Mouse (Mus musculus) kidney, embryonic 14.5 days (tissue): ENCODE data around the gene Jpt1. TPM values are rescaled to one million over a fixed set of nuclear protein-coding genes. Genes with fewer than 3 reads are reported as not detected.

Experiments
- ATAC-seq: fragments of 200-750 bp; cut with Nextera tagmentation; 2 replicates; pipeline ENCODE4 v1.8.0; 2017; ENCODE audit warnings: moderate number of reproducible peaks, mild to moderate bottlenecking, moderate TSS enrichment, moderate library complexity; ENCODE audit not compliant: low FRiP score, low TSS enrichment
- H3K27ac ChIP-seq: fragments of 300-500 bp; sonication (generic); 2 replicates; pipeline ENCODE4 v1.5.1; 2014; ENCODE audit warnings: low read depth, mild to moderate bottlenecking, low read length, moderate library complexity, mixed read lengths
- H3K27me3 ChIP-seq: fragments of 300-500 bp; sonication (generic); 2 replicates; pipeline ENCODE4 v1.6.1; 2014; ENCODE audit warnings: mild to moderate bottlenecking, low read length; ENCODE audit not compliant: control insufficient read depth, insufficient read depth
- H3K36me3 ChIP-seq: fragments of 300-500 bp; sonication (generic); 2 replicates; pipeline ENCODE4 v1.6.1; 2014; ENCODE audit warnings: low read length, mixed read lengths; ENCODE audit not compliant: control insufficient read depth, insufficient read depth
- H3K4me1 ChIP-seq: fragments of 300-500 bp; sonication (generic); 2 replicates; pipeline ENCODE4 v1.6.1; 2014; ENCODE audit warnings: low read length, mixed read lengths; ENCODE audit not compliant: control insufficient read depth, insufficient read depth
- H3K4me2 ChIP-seq: fragments of 300-500 bp; sonication (generic); replicated peaks from 2 replicates; pipeline ENCODE4 v1.6.1; 2014; ENCODE audit warnings: low read depth, mild to moderate bottlenecking, low read length
- H3K4me3 ChIP-seq: fragments of 300-500 bp; sonication (generic); 2 replicates; pipeline ENCODE4 v1.5.1; 2014; ENCODE audit warnings: mild to moderate bottlenecking, low read length
- H3K9ac ChIP-seq: fragments of 300-500 bp; sonication (generic); 2 replicates; pipeline ENCODE4 v1.6.1; 2014; ENCODE audit warnings: low read depth, mild to moderate bottlenecking, low read length, moderate library complexity
- H3K9me3 ChIP-seq: fragments of 300-500 bp; sonication (generic); 2 replicates; pipeline ENCODE4 v1.6.1; 2016; ENCODE audit warnings: low read length; ENCODE audit not compliant: control insufficient read depth
- WGBS: fragments of 180-500 bp; shearing (Covaris S2); extraction: QIAGEN DNeasy Blood & Tissue Kit; methylation state at CpG from one replicate; pipeline ENCODE4 v1.1.7; 2014; 5-methylcytosine and 5-hydroxymethylcytosine counted together
- polyA plus RNA-seq: library from polyadenylated mRNA; unstranded; fragments of >200 nt; fragmentation: Nextera tagmentation; extraction: Ambion mirVana; gene quantifications from 2 replicates; pipeline ENCODE4 v1.2.1, GENCODE M21; 2014

The Jpt1 gene
- polyA plus RNA-seq, 1 experiment from 2014 or later, result 487 TPM

- Histone ChIP-seq H3K4me2 (peak within 1 kb of the TSS; percentile 89), H3K4me1 (peaks cover 26% of the 10 kb centered on the region), H3K4me3 (peak within 1 kb of the TSS; percentile 94), H3K27ac (peak within 1 kb of the TSS; percentile 78; the same call in 1 of the 2 replicates), H3K9me3 (no peaks in the 10 kb centered on the region), H3K36me3 (peaks cover 8% of the 10 kb centered on the region; the same call in 1 of the 2 replicates), H3K9ac (peak within 1 kb of the TSS; percentile 80), H3K27me3 (no peaks in the 10 kb centered on the region)
- peak; percentile 97 for ATAC-seq
- WGBS, result under 1% methylated on average over 26 of the region's 26 CpGs
These were observed 39.0 kb downstream of the Jpt1 start, which contains the start of gene Armc7 for GRCm38 (mm10) chr11:115475025-115475757. Gene Armc7 (plus strand): TSS chr11:115475667.

GRCm38 (mm10) chr11:115473626-115474275, 40.4 kb downstream of the Jpt1 start:
- 6% methylated on average over 15 of the region's 15 CpGs for WGBS
- ATAC-seq, result peak; percentile 49
- Histone ChIP-seq H3K27me3 (no peaks in the 10 kb centered on the region), H3K4me3 (no peak overlapping the region), H3K36me3 (no peaks in the 10 kb centered on the region), H3K27ac (peak overlapping the region; percentile 65), H3K4me2 (peak overlapping the region; percentile 0; the same call in 1 of the 2 replicates), H3K9me3 (no peaks in the 10 kb centered on the region), H3K4me1 (peaks cover 26% of the 10 kb centered on the region), H3K9ac (no peak overlapping the region)

- no peak overlapping the region for H3K27ac ChIP-seq
- no peak for ATAC-seq
- peaks cover 29% of the 10 kb centered on the region for H3K4me1 ChIP-seq
- H3K9ac ChIP-seq, result no peak overlapping the region
- H3K9me3 ChIP-seq, result no peaks in the 10 kb centered on the region
- no peaks in the 10 kb centered on the region for H3K36me3 ChIP-seq
- H3K4me2 ChIP-seq, result no peak overlapping the region
- 85% methylated on average over 7 of the region's 7 CpGs for WGBS
- H3K27me3 ChIP-seq, result no peaks in the 10 kb centered on the region
- H3K4me3 ChIP-seq, result no peak overlapping the region
These were observed 42.0 kb downstream of the Jpt1 start for GRCm38 (mm10) chr11:115472183-115472582.

- Histone ChIP-seq H3K4me2 (no peak overlapping the region), H3K9me3 (no peaks in the 10 kb centered on the region), H3K36me3 (no peaks in the 10 kb centered on the region), H3K4me1 (peaks cover 4% of the 10 kb centered on the region), H3K27me3 (no peaks in the 10 kb centered on the region), H3K4me3 (no peak overlapping the region), H3K27ac (no peak overlapping the region), H3K9ac (no peak overlapping the region)
- WGBS, result 16% methylated on average over 4 of the region's 4 CpGs
- ATAC-seq, result peak; percentile 29
These were observed 47.0 kb downstream of the Jpt1 start for GRCm38 (mm10) chr11:115467217-115467618.

- WGBS, result 88% methylated on average over 8 of the region's 8 CpGs
These were observed 49.3 kb downstream of the Jpt1 start for GRCm38 (mm10) chr11:115464851-115465250.

GRCm38 (mm10) chr11:115463397-115463796, 50.8 kb downstream of the Jpt1 start:
- H3K27ac ChIP-seq, result peak overlapping the region; percentile 42; the same call in 1 of the 2 replicates
- WGBS, result 51% methylated on average over 11 of the region's 11 CpGs
- H3K4me1 ChIP-seq, result peaks cover 7% of the 10 kb centered on the region
- no peak for ATAC-seq
- H3K27me3 ChIP-seq, result no peaks in the 10 kb centered on the region
- H3K4me2 ChIP-seq, result peak overlapping the region; percentile 22
- no peaks in the 10 kb centered on the region for H3K36me3 ChIP-seq
- H3K4me3 ChIP-seq, result peak overlapping the region; percentile 17; the same call in 1 of the 2 replicates
- H3K9me3 ChIP-seq, result no peaks in the 10 kb centered on the region
- H3K9ac ChIP-seq, result no peak overlapping the region

More at GRCm38 (mm10) chr11:115464851-115465250, 49.3 kb downstream of the Jpt1 start:
- H3K27ac ChIP-seq, result no peak overlapping the region
- H3K4me1 ChIP-seq, result peaks cover 7% of the 10 kb centered on the region
- no peak for ATAC-seq
- H3K4me3 ChIP-seq, result no peak overlapping the region
- no peaks in the 10 kb centered on the region for H3K9me3 ChIP-seq
- H3K9ac ChIP-seq, result no peak overlapping the region
- H3K36me3 ChIP-seq, result no peaks in the 10 kb centered on the region
- no peak overlapping the region for H3K4me2 ChIP-seq
- H3K27me3 ChIP-seq, result no peaks in the 10 kb centered on the region

- Histone ChIP-seq H3K27ac (peak within 1 kb of the TSS; percentile 48; the same call in 1 of the 2 replicates), H3K9ac (peak within 1 kb of the TSS; percentile 18; the same call in 1 of the 2 replicates)
These were observed 51.8 kb downstream of the Jpt1 start, which contains the start of gene Slc16a5 for GRCm38 (mm10) chr11:115462243-115462891. Gene Slc16a5 (plus strand): TSS chr11:115462474.

GRCm38 (mm10) chr11:115461846-115462242, 52.3 kb downstream of the Jpt1 start:
- WGBS, result 72% methylated on average over 5 of the region's 5 CpGs
- Histone ChIP-seq H3K4me3 (no peak overlapping the region), H3K27ac (no peak overlapping the region), H3K9me3 (no peaks in the 10 kb centered on the region), H3K4me2 (no peak overlapping the region), H3K4me1 (peaks cover 10% of the 10 kb centered on the region; the same call in 1 of the 2 replicates), H3K9ac (peak overlapping the region; percentile 18; the same call in 1 of the 2 replicates), H3K36me3 (no peaks in the 10 kb centered on the region), H3K27me3 (no peaks in the 10 kb centered on the region)
- no peak for ATAC-seq

More at GRCm38 (mm10) chr11:115462243-115462891, 51.8 kb downstream of the Jpt1 start, which contains the start of gene Slc16a5:
- Histone ChIP-seq H3K36me3 (no peaks in the 10 kb centered on the region), H3K4me3 (peak within 1 kb of the TSS; percentile 17; the same call in 1 of the 2 replicates), H3K27me3 (no peaks in the 10 kb centered on the region), H3K4me2 (peak within 1 kb of the TSS; percentile 22), H3K9me3 (no peaks in the 10 kb centered on the region), H3K4me1 (peaks cover 9% of the 10 kb centered on the region)
- 74% methylated on average over 16 of the region's 16 CpGs for WGBS
- 0 out of 2 replicates have a peak, but pooled peaks have one; percentile 20 for ATAC-seq
